Mouse (Mus musculus) MEL (cell line): ENCODE results near the gene Shq1. TPM values are rescaled to one million over a fixed set of nuclear protein-coding genes. Genes with fewer than 3 reads are reported as not detected.

Experiments
- DNase-seq: peaks from one replicate; pipeline ENCODE4 v3.0.0; 2011; ENCODE audit warnings: low read depth, low spot score
- H3K27ac ChIP-seq: 2 replicates; pipeline ENCODE4 v1.5.1; 2012; ENCODE audit warnings: low read depth, mild to moderate bottlenecking, control low read depth, low read length, moderate library complexity; ENCODE audit not compliant: control insufficient read depth
- H3K27me3 ChIP-seq, 2 experiments: fragments of 150-350 bp in 1 of 2; sonication (generic) in 1 of 2; 2 replicates each; pipeline ENCODE4 v1.6.1; 2012; ENCODE audit warnings: low read length in 2 of 2, mild to moderate bottlenecking in 2 of 2, improper control_type of control experiment in 1 of 2, moderate library complexity in 1 of 2; ENCODE audit not compliant: insufficient read depth in 2 of 2, control insufficient read depth in 1 of 2
- H3K36me3 ChIP-seq, 2 experiments: 2 replicates each; pipeline ENCODE4 v1.6.1; 2012 to 2014; ENCODE audit warnings: low read length in 2 of 2, improper control_type of control experiment in 1 of 2, inconsistent platforms in 1 of 2, mild to moderate bottlenecking in 1 of 2; ENCODE audit not compliant: insufficient read depth in 2 of 2, control insufficient read depth in 1 of 2
- H3K4me1 ChIP-seq, 2 experiments: fragments of 150-350 bp in 1 of 2; sonication (generic) in 1 of 2; 2 replicates each; pipeline ENCODE4 v1.6.1; 2012; ENCODE audit warnings: low read length in 2 of 2, improper control_type of control experiment in 1 of 2, mild to moderate bottlenecking in 1 of 2; ENCODE audit not compliant: insufficient read depth in 2 of 2, control insufficient read depth in 1 of 2
- H3K4me3 ChIP-seq, 2 experiments: fragments of 150-350 bp in 1 of 2; sonication (generic) in 1 of 2; 2 replicates each; pipeline ENCODE4 v1.5.1; 2012; ENCODE audit warnings: low read depth in 2 of 2, low read length in 2 of 2, mild to moderate bottlenecking in 2 of 2, moderate library complexity in 2 of 2, control low read depth in 1 of 2, improper control_type of control experiment in 1 of 2; ENCODE audit not compliant: control insufficient read depth in 1 of 2, insufficient read depth in 1 of 2
- H3K79me2 ChIP-seq: 2 replicates; pipeline ENCODE4 v1.6.1; 2012; ENCODE audit warnings: mild to moderate bottlenecking, low read length, moderate library complexity; ENCODE audit not compliant: control insufficient read depth, poor library complexity, insufficient read depth
- H3K9ac ChIP-seq: 2 replicates; pipeline ENCODE4 v1.6.1; 2012; ENCODE audit warnings: low read depth, mild to moderate bottlenecking, control low read depth, low read length, moderate library complexity; ENCODE audit not compliant: control insufficient read depth, poor library complexity, severe bottlenecking
- H3K9me3 ChIP-seq: fragments of 150-350 bp; sonication (generic); replicated peaks from 2 replicates; pipeline ENCODE4 v1.6.1; 2012; ENCODE audit warnings: mild to moderate bottlenecking, low read length, improper control_type of control experiment, moderate library complexity; ENCODE audit not compliant: insufficient read depth
- BHLHE40 ChIP-seq: IDR thresholded peaks from 2 replicates; pipeline ENCODE4 v1.6.1; 2012; ENCODE audit warnings: low read depth, mild to moderate bottlenecking, inconsistent platforms, low read length, improper control_type of control experiment, borderline replicate concordance
- CHD1 ChIP-seq: IDR thresholded peaks from 2 replicates; pipeline ENCODE4 v1.6.1; 2012; ENCODE audit warnings: low read depth, mild to moderate bottlenecking, inconsistent platforms, low read length, improper control_type of control experiment
- CHD2 ChIP-seq: IDR thresholded peaks from 2 replicates; pipeline ENCODE4 v1.6.1; 2011; ENCODE audit warnings: low read length, improper control_type of control experiment
- CTCF ChIP-seq, 3 experiments: IDR thresholded peaks in 2 of 3; conservative IDR thresholded peaks in 1 of 3; 2 replicates each; pipeline ENCODE4 v1.5.1; 2011 to 2012; ENCODE audit warnings: low read length in 3 of 3, low read depth in 2 of 3, mild to moderate bottlenecking in 2 of 3, improper control_type of control experiment in 1 of 3, inconsistent platforms in 1 of 3, mixed read lengths in 1 of 3, moderate library complexity in 1 of 3; ENCODE audit not compliant: control insufficient read depth in 1 of 3, insufficient read depth in 1 of 3, poor library complexity in 1 of 3, severe bottlenecking in 1 of 3
- E2F4 ChIP-seq: IDR thresholded peaks from 2 replicates; pipeline ENCODE4 v1.6.1; 2011; ENCODE audit warnings: low read depth, low read length, improper control_type of control experiment, borderline replicate concordance
- ELF1 ChIP-seq: IDR thresholded peaks from 2 replicates; pipeline ENCODE4 v1.6.1; 2014; ENCODE audit warnings: low read depth, mild to moderate bottlenecking, inconsistent platforms, low read length, improper control_type of control experiment, moderate library complexity
- EP300 ChIP-seq, 2 experiments: IDR thresholded peaks; 2 replicates each; pipeline ENCODE4 v1.6.1; 2011; ENCODE audit warnings: improper control_type of control experiment in 2 of 2, low read length in 2 of 2, low read depth in 1 of 2, mild to moderate bottlenecking in 1 of 2
- GABPA ChIP-seq: IDR thresholded peaks from 2 replicates; pipeline ENCODE4 v1.6.1; 2012; ENCODE audit warnings: low read depth, mild to moderate bottlenecking, inconsistent platforms, low read length, improper control_type of control experiment, moderate library complexity
- GATA1 ChIP-seq: IDR thresholded peaks from 2 replicates; pipeline ENCODE4 v1.6.1; 2011; ENCODE audit warnings: low read depth, low read length, improper control_type of control experiment
- HCFC1 ChIP-seq: IDR thresholded peaks from 2 replicates; pipeline ENCODE4 v1.6.1; 2012; ENCODE audit warnings: low read depth, mild to moderate bottlenecking, inconsistent platforms, low read length, improper control_type of control experiment, moderate library complexity
- JUND ChIP-seq: IDR thresholded peaks from 2 replicates; pipeline ENCODE4 v1.6.1; 2011; ENCODE audit warnings: low read depth, mild to moderate bottlenecking, improper control_type of control experiment, low read length
- KAT2A ChIP-seq: conservative IDR thresholded peaks from 2 replicates; pipeline ENCODE4 v1.6.1; 2012; ENCODE audit warnings: low read depth, low read length, improper control_type of control experiment, inconsistent platforms
- MAFK ChIP-seq: IDR thresholded peaks from 2 replicates; pipeline ENCODE4 v1.6.1; 2011; ENCODE audit warnings: low read depth, mild to moderate bottlenecking, low read length, improper control_type of control experiment, borderline replicate concordance
- MAX ChIP-seq: IDR thresholded peaks from 2 replicates; pipeline ENCODE4 v1.6.1; 2011; ENCODE audit warnings: low read length, improper control_type of control experiment
- MAZ ChIP-seq: IDR thresholded peaks from 2 replicates; pipeline ENCODE4 v1.6.1; 2012; ENCODE audit warnings: low read depth, mild to moderate bottlenecking, inconsistent platforms, low read length, improper control_type of control experiment
- MEF2A ChIP-seq: IDR thresholded peaks from 2 replicates; pipeline ENCODE4 v1.6.1; 2014; ENCODE audit warnings: low read depth, mild to moderate bottlenecking, inconsistent platforms, low read length, improper control_type of control experiment; ENCODE audit not compliant: poor library complexity, insufficient replicate concordance, severe bottlenecking; ENCODE audit errors: extremely low read depth
- MXI1 ChIP-seq: IDR thresholded peaks from 2 replicates; pipeline ENCODE4 v1.6.1; 2011; ENCODE audit warnings: mild to moderate bottlenecking, low read depth, low read length, improper control_type of control experiment
- MYC ChIP-seq: IDR thresholded peaks from 2 replicates; pipeline ENCODE4 v1.6.1; 2011; ENCODE audit warnings: low read depth, mild to moderate bottlenecking, low read length, improper control_type of control experiment, moderate library complexity
- NELFE ChIP-seq: IDR thresholded peaks from 2 replicates; pipeline ENCODE4 v1.6.1; 2011; ENCODE audit warnings: low read depth, low read length, improper control_type of control experiment
- NRF1 ChIP-seq: IDR thresholded peaks from 2 replicates; pipeline ENCODE4 v1.6.1; 2014; ENCODE audit warnings: low read depth, mild to moderate bottlenecking, inconsistent platforms, low read length, improper control_type of control experiment, moderate library complexity; ENCODE audit not compliant: poor library complexity, insufficient read depth, severe bottlenecking
- POLR2A ChIP-seq, 2 experiments: IDR thresholded peaks; 2 replicates each; pipeline ENCODE4 v1.6.1; 2011 to 2012; ENCODE audit warnings: low read length in 2 of 2, mild to moderate bottlenecking in 2 of 2, control low read depth in 1 of 2, improper control_type of control experiment in 1 of 2, low read depth in 1 of 2, moderate library complexity in 1 of 2; ENCODE audit not compliant: control insufficient read depth in 1 of 2, insufficient read depth in 1 of 2, poor library complexity in 1 of 2
- POLR2AphosphoS2 ChIP-seq: IDR thresholded peaks from 2 replicates; pipeline ENCODE4 v1.6.1; 2011; ENCODE audit warnings: low read length, improper control_type of control experiment
- RAD21 ChIP-seq: IDR thresholded peaks from 2 replicates; pipeline ENCODE4 v1.6.1; 2011; ENCODE audit warnings: mild to moderate bottlenecking, low read depth, low read length, improper control_type of control experiment
- RCOR1 ChIP-seq: IDR thresholded peaks from 2 replicates; pipeline ENCODE4 v1.6.1; 2012; ENCODE audit warnings: low read depth, mild to moderate bottlenecking, inconsistent platforms, low read length, improper control_type of control experiment
- SIN3A ChIP-seq: IDR thresholded peaks from 2 replicates; pipeline ENCODE4 v1.6.1; 2012; ENCODE audit warnings: low read length, improper control_type of control experiment, inconsistent platforms
- SMC3 ChIP-seq: IDR thresholded peaks from 2 replicates; pipeline ENCODE4 v1.6.1; 2011; ENCODE audit warnings: low read depth, low read length, improper control_type of control experiment
- TBP ChIP-seq: IDR thresholded peaks from 2 replicates; pipeline ENCODE4 v1.8.0; 2011; ENCODE audit warnings: low read depth, low read length, improper control_type of control experiment
- TCF12 ChIP-seq: IDR thresholded peaks from 2 replicates; pipeline ENCODE4 v1.6.1; 2014; ENCODE audit warnings: low read depth, mild to moderate bottlenecking, inconsistent platforms, low read length, improper control_type of control experiment, moderate library complexity
- UBTF ChIP-seq: IDR thresholded peaks from 2 replicates; pipeline ENCODE4 v1.6.1; 2012; ENCODE audit warnings: low read depth, mild to moderate bottlenecking, inconsistent platforms, low read length, improper control_type of control experiment, moderate library complexity, borderline replicate concordance; ENCODE audit not compliant: insufficient read depth
- USF1 ChIP-seq: IDR thresholded peaks from 2 replicates; pipeline ENCODE4 v1.6.1; 2014; ENCODE audit warnings: low read depth, mild to moderate bottlenecking, inconsistent platforms, low read length, improper control_type of control experiment, moderate library complexity
- USF2 ChIP-seq, 2 experiments: IDR thresholded peaks; 2 replicates each; pipeline ENCODE4 v1.6.1; 2011 to 2012; ENCODE audit warnings: improper control_type of control experiment in 2 of 2, low read length in 2 of 2, borderline replicate concordance in 1 of 2, inconsistent platforms in 1 of 2, low read depth in 1 of 2, mild to moderate bottlenecking in 1 of 2; ENCODE audit not compliant: insufficient read depth in 1 of 2
- ZC3H11A ChIP-seq: IDR thresholded peaks from 2 replicates; pipeline ENCODE4 v1.6.1; 2012; ENCODE audit warnings: low read depth, mild to moderate bottlenecking, inconsistent platforms, low read length, improper control_type of control experiment
- ZKSCAN1 ChIP-seq: IDR thresholded peaks from 2 replicates; pipeline ENCODE4 v1.6.1; 2012; ENCODE audit warnings: low read depth, mild to moderate bottlenecking, inconsistent platforms, low read length, improper control_type of control experiment, moderate library complexity
- ZMIZ1 ChIP-seq: IDR thresholded peaks from 2 replicates; pipeline ENCODE4 v1.6.1; 2012; ENCODE audit warnings: low read depth, mild to moderate bottlenecking, inconsistent platforms, low read length, improper control_type of control experiment, moderate library complexity
- ZNF384 ChIP-seq: IDR thresholded peaks from 2 replicates; pipeline ENCODE4 v1.6.1; 2012; ENCODE audit warnings: low read depth, mild to moderate bottlenecking, inconsistent platforms, low read length, improper control_type of control experiment
- polyA plus RNA-seq, 2 experiments: library from polyadenylated mRNA; stranded (reverse) in 1 of 2; unstranded in 1 of 2; fragments of >175 nt in 1 of 2; fragments of >200 nt in 1 of 2; gene quantifications; 2 replicates each; pipeline versions ENCODE4 v1.2.1 to v1.2.4; 2012; ENCODE audit warnings: low replicate concordance in 2 of 2, low read depth in 1 of 2; ENCODE audit not compliant: insufficient read length in 2 of 2, insufficient read depth in 1 of 2, missing spikeins in 1 of 2
- total RNA-seq: library from RNA; depleted of rRNA; stranded (reverse); fragments of 300-350 nt; gene quantifications from 2 replicates; pipeline ENCODE4 v1.2.3, GENCODE M21; 2012; rRNA removed

Gene Shq1
- total RNA-seq (21.1 and 23.5 TPM in 2 replicates), polyA plus RNA-seq (10 to 100 TPM in 1 of 2 experiments, not detected in 1; 20.2 TPM)

DNA sequence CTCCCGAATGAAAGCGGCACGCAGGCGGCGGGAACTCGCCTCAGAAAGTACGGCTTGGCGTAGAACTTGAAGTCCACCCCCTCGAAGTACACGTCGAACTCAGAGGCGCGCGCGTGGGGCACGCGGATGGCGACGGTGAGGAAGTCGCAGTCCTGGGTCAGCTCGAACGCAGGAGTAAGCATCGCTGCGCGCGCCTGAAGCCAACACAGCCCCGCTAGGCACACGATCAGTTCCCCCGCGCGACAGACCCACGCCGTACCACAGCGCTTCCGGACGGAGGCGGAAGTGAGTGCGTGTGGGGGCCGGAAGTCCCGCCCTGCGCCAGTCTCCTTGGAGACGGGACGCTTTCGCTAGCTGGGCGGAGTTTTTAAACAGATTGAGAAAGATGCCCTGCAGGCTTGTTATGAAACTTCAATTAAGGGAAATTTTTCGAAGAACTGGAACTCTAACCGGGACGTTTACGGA is at the start of gene Shq1:
Shq1 (minus strand) TSS at position 278 of the 465 bp plus-strand sequence.
- peak; percentile 93 for DNase-seq
- TF ChIP-seq JUND (no peak), NRF1 (no peak), GATA1 (no peak), MAX (peak; percentile 45; the same call in 1 of the 2 replicates), UBTF (no peak), ZKSCAN1 (no peak), CHD1 (no peak), E2F4 (no peak), CTCF (IDR thresholded peaks at IDR 0.05 in 2 of 3, conservative IDR thresholded peaks at IDR 0.05 in 1 of 3; ENCODE audit: control insufficient read depth in 1 of 3, insufficient read depth in 1 of 3, low read depth in 2 of 3, low read length in 3 of 3, poor library complexity in 1 of 3, severe bottlenecking in 1 of 3) (no peak), ZMIZ1 (no peak), MYC (no peak; the same call in 1 of the 2 replicates), MAZ (peak; percentile 95), RAD21 (no peak), ELF1 (peak; percentile 94), RCOR1 (no peak), MAFK (no peak), EP300 (IDR thresholded peaks at IDR 0.05; ENCODE audit: low read depth in 1 of 2, low read length in 2 of 2) (no peak), POLR2AphosphoS2 (peak; percentile 71; the same call in 1 of the 2 replicates), SIN3A (peak; percentile 99), GABPA (no peak), NELFE (peak; percentile 72), POLR2A (IDR thresholded peaks at IDR 0.05; ENCODE audit: control insufficient read depth in 1 of 2, insufficient read depth in 1 of 2, low read depth in 1 of 2, low read length in 2 of 2, poor library complexity in 1 of 2) (peak; percentile 49 to 78; a peak in 3 of 4 replicates), MXI1 (peak; percentile 94), TCF12 (peak; percentile 29; the same call in 1 of the 2 replicates), SMC3 (no peak), HCFC1 (peak; percentile 89), ZNF384 (no peak), BHLHE40 (no peak), USF1 (no peak), CHD2 (no peak), TBP (peak; percentile 49; the same call in 1 of the 2 replicates), KAT2A (no peak; the same call in 1 of the 2 replicates), MEF2A (no peak), ZC3H11A (no peak), USF2 (IDR thresholded peaks at IDR 0.05; ENCODE audit: borderline replicate concordance in 1 of 2, insufficient read depth in 1 of 2, low read depth in 1 of 2, low read length in 2 of 2) (no peak)
- H3K9me3 ChIP-seq = no peaks in the 10 kb centered on the region
- H3K27me3 ChIP-seq = no peaks in the 10 kb centered on the region
- peaks cover 0 to 10% of the 10 kb centered on the region in 2 experiments; a peak in 2 of 4 replicates for H3K4me1 ChIP-seq
- peak within 1 kb of the TSS; percentile 81 for H3K27ac ChIP-seq
- peak within 1 kb of the TSS; percentile 68 for H3K9ac ChIP-seq
- H3K36me3 ChIP-seq = peaks cover 0 to 13% of the 10 kb centered on the region in 2 experiments; a peak in 2 of 4 replicates
- H3K4me3 ChIP-seq = peak within 1 kb of the TSS; percentile 66 to 73
- peaks cover 9% of the 10 kb centered on the region for H3K79me2 ChIP-seq
